Mouse (Mus musculus): ENCODE data around the gene Ghrl.
"Not testable (repeated sequence)": the region's sequence is repeated elsewhere in the genome, so short reads cannot be mapped to it uniquely, and the experiment has no call there.

Gene Ghrl

DNA sequence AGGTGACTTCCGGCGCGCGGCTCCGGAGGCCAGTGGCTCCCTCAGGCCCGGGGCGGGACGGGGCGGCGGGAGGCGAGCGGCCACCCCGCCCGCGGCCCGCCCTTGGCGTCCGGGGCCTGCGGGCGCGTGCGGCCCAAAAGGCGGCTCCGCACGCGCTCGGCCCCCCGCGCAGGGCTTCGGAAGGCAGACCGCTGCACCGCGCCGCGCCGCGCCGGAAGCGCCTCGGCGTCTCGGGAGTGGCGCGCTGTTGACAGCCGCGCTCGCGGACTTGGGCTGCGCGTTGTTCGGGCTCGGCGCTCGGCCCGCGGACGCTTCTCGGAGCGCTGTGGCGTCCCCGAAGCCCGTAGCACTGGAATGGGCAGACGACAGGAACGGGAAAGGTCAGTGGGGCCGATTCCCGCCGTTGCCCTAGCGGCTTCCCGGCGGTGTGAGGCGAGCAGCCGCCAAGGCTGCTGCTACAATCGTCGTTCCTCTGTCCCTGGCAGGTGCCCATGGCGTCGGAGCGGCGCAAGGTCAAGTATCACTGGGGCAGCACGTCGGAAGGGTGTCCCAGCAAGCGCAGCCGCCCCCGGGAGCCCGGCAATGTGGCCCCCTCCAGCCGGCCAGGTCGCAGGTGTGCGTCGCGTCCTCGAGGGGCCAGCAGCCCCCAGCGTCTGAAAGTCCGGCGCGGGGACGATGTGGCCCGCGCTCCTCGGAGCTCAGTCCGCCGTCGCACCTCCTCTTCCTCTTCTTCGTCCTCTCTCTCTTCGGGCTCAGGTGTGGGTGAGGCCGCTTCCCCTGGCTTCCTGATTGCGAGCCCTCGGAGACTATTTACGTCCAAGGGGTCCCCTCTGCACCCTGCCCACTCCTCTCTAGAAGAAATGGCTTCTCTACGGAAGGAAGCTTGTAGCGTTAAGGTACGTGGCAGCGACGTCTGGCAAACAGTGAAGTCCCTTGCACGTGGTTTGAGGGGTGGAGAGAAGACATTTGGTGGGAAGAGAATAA lies 22.2 kb downstream of the Ghrl start:
- peak; percentile 22 to 28 for DNase-seq (ENCODE audit: low read depth in 2 of 2, low spot score in 2 of 2)

DNA sequence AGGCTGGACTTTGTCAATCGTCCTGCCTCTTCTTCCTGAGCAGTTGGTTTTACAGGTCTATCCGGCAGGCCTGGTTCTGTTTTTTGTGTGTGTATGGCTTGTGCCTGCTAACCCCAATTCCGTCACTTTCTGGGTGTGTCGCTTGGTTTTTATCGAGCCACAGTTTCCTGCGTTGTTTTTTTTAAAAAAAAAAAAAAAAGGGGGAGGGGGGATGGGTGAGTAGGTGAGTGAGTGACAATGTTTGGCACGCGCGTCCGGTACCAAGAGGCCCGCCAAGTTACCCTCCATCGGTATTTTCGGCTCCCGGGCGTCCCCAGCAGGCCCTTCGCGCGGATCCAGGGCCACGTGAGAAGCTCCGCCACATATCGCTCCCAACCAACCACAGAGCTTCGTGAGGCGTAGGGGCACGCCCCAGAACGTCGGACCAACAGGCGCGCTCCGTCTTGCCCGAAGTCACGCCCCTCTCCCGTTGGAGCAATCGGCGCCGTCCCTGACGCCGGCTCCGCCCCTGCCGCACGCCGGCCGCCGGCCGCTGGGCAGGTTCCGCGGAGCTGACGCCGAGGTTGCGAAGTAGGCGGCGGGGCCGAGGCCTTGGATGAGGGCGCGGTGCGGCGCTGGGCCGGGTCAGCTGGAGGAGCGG lies 23.0 kb downstream of the Ghrl start, which contains the start of gene Tatdn2:
Gene Tatdn2 (plus strand): TSS at position 469 of the 640 bp plus-strand sequence.
- peak; percentile 95 to 98 for DNase-seq (ENCODE audit: low read depth in 2 of 2, low spot score in 2 of 2)

DNA sequence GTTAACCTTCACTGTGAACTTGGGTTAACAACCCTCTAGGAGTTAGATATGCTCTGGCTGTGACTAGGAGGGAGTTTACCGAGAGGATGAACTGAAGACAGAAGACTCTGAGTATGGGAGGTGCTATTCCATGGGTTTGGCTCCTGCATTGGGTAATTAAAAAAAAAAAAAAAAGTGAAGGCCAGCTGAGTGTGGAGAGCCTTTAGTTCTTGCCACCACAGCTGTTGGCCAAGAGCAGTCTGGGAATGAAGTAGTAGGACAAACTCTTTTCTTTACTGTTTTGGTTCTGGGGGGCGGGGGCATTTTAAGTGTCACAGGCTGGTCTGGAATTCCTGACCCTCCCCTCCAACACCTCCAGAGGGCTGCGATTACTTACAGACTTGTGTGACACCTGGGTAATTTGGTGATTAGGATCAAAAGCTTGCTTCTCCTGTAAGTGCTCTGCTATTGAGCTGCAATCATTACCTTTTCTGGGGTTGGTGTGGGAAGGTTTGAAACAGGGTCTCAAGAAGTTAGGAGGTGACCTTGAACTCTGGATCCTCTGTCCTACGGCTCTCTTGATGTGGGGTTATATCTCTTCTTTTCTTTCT lies 23.8 kb downstream of the Ghrl start:
- no peak for DNase-seq (ENCODE audit: low read depth in 2 of 2, low spot score in 2 of 2)

DNA sequence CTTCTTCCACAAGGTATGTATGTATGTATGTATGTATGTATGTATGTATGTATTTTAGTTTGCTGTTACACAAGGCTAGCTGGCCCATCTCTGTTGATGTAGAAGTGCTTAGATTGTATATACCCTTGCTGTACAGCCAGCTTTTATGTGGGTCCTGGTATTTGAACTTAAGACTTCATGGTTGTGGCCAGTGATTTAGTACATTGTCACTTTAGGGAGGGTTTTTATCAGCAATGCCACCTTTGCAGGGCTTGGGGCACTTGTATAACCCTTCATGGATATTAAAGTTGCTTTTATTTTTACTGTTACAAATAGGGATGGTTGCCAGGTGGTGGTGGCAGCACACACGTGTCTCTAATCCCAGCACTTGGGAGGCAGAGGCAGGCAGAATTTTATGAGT lies 24.5 kb downstream of the Ghrl start:
- no peak for DNase-seq (ENCODE audit: low read depth in 2 of 2, low spot score in 2 of 2)

DNA sequence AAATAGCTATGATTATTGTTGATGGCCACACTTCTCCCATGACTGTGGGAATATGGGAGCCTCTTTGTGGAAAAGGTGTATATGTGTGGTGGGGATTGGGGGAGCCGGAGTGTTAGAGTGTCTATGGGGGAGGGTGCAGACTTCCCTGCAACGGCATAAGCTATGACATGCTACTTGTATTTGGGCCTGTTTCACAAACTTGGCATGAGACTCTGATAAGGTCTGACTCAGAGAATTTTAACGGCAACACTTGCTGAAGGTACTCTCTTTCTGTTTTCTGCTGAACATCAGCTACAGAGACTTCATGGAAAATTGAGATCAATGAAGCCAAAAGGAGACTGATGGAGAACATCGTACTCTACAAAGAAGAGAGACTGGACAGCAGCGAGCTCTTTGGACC lies 26.3 kb downstream of the Ghrl start:
- DNase-seq (ENCODE audit: low read depth in 2 of 2, low spot score in 2 of 2), result no peak

DNA sequence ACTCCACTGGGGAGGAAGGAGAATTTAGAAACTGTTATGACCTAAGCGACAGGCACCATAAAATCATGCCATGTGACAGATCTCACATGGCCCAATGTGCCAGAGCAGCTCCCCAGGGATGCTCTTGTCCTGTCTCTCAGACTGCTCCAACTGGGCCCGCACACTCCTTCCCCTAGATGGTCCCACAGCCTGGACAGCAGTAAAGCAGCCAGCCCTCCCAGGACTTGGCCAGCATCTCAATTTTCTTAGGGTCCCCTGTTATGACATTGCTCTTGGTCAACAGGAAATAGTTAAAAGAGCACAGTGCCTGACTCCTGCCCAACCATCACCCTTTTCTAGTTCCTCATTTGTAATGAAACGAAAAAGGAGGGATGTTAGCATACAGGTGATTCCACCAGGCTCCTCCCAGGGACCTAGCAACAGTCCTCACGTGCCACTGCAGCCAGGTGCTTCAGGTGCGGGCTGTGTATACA lies 27.0 kb downstream of the Ghrl start:
- no peak for DNase-seq (ENCODE audit: low read depth in 2 of 2, low spot score in 2 of 2)

DNA sequence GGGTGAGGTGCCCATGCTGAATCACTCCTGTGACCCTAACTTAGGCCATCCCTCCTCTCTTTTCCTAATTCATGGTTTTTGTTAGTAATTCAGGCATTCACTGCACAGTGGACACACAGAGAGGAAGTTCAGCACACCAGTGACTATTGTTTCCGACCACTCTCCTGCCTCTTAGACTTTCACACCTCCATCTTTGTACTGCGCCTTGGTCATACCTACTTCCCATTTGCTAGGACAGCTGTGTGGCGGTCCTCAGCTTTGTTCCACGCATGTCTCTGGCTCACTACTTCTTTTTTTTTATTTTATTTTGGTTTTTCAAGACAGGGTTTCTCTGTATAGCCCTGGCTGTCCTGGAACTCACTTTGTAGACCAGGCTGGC lies 28.6 kb downstream of the Ghrl start:
- no peak for DNase-seq (ENCODE audit: low read depth in 2 of 2, low spot score in 2 of 2)

DNA sequence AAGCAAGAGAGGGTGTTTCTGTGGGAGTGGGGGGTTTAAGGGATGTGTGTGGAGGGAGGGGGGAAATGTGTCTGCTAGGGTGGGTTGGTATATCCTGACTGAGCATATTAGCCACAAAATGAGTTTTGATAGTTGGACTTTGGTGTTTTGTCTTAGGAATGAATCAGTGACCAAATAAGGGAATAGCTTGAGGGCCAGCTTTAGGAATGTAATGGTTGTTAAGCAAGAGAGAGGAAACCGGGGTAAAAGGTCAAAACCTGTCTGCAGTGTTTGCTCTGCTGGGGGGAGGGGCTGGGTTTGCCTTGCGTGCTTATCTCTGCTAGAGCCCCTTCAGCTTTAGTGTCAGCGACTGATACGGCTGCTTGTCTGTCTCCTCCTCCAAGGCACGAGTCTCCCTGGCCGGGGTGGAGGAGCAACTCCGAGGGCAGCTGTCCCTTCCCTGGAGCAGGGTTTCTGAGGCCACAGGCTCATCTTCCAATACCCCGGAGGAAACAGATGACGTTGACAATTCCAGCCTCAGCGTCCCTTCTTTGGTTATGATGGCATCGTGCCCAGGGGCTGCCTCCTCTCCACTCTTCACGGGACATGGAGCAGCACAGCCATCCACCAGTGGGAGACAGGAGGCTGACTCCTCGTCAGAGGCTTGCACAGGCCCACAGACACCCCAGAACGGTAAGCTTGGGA lies 29.1 kb downstream of the Ghrl start:
- no peak for DNase-seq (ENCODE audit: low read depth in 2 of 2, low spot score in 2 of 2)

DNA sequence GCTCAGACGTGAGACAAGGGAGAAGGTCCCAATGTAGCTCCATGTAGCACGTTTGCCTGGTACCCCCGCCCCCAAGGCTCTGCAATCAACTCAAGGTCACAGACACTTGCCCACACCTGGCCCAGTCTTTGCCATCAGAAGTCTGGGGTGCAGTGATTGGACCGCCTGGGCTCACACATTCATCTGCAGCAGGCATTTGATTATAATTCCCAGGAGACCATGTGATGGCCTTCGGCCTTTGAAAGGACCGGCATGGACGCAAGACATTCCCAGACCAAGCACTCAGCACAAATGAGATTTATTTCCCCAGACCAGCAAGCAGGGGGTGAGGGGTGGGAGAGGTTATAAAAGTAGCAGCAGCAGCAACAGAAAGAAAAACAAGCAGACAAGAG lies 29.7 kb downstream of the Ghrl start:
- no peak for DNase-seq (ENCODE audit: low read depth in 2 of 2, low spot score in 2 of 2)

DNA sequence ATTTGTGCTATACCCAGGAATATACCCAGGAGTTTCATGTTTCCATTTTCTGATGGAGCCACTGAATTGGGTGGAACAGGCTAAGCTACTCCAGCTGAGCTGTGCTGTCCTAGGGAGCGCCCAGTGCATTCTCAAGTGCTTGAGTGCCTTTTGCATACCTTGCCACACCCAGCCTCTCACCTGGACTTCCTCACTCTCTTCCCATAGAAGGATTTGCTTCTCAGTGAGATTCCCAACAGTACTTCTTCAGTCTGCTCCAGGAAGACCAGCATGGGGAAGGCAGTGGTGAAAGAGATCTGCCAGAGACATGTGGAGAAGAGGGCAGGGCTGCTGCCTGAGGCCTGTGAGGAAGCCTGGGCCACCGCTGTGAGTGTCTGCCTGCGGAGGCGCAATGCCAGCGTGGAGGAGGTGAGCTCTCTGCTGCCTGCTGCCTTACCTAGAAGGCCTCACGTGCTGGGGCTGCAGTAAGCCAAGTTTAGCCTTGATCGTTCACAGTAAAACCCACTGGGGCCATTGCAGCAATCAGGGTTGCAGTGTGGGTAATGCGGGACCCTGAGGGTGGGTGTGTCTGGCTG lies 33.0 kb downstream of the Ghrl start:
- no peak for DNase-seq (ENCODE audit: low read depth in 2 of 2, low spot score in 2 of 2)

DNA sequence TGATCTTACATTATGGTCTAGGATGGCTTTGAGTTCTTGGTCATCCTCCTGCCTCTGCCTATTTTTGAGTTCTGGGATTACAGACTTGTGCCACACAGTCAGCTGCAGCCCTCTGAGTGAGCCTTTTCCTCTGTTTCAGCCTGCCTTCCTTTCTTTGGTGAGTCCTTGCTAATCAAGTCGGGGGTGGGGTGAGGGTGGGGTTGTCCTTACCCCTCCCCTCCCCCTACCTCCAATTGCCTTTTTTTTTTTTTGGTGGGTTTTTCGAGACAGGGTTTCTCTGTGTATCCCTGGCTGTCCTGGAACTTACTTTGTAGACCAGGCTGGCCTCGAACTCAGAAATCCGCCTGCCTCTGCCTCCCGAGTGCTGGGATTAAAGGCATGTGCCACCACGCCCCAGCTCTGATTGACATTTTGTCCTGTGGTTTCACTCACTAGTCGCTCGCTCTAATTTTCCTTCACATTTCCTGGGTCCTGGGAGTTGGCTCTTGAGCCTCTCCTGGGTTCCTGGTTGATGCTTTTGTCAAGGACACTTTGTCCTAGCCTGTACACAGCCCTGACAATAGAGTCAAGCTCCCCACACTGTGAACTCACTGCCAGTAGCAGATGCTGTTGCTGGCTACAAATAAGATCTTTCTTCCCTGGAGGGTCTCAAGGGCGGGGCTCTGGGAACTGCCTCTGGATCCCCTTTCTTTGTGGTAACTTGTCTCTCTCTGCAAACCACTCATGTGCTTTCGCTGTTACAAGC lies 36.4 kb downstream of the Ghrl start:
- DNase-seq (ENCODE audit: low read depth in 2 of 2, low spot score in 2 of 2), result no peak

DNA sequence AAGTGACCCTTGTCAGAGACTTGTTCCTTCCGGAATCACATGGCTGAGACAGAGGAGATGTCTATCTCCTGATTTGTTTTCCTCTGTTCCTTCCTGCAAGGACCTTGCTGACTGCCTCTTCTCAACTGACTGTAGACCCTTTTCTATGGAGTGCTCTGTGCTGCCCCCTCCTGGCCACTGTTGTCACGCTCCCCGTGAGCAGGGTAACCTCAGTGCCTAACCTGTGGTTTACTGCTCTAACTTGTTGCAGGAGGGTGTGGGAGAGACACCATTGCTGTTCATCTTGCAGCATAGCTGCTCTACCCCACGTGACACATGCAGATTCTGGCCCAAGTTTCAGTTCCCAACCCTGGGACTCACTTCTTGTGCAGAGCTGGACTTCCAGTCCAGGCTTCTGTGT lies 38.4 kb downstream of the Ghrl start:
- DNase-seq (ENCODE audit: low read depth in 2 of 2, low spot score in 2 of 2), result peak; percentile 91 to 94

DNA sequence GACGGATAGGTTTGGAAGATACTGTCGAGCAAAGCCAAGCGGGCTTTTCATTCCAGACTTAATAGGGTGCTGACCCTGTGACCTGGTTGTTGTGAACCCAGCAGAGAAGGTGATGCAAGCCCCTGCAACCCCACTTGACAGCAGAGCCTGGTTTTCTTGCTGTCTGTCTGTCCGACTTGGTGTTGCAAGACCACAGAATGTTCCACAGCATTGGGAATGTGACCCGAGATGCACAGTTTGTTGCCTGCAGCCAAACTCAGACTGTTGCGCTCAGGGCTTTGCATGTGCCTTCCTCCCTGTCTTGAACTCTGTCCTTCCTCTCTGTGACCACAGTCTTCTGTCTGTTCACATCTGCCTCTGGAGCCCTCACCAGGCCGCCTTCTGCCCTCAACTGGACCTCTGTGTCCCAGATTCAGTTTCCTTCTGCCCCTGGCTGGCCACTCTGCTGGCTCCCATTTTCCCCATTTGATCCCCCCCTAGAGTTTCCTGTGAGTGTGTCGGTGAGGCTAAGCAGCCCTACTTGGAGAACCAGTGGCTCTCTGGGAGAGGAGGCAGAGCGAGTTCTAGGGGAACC lies 39.6 kb downstream of the Ghrl start:
- DNase-seq (ENCODE audit: low read depth in 2 of 2, low spot score in 2 of 2), result no peak

DNA sequence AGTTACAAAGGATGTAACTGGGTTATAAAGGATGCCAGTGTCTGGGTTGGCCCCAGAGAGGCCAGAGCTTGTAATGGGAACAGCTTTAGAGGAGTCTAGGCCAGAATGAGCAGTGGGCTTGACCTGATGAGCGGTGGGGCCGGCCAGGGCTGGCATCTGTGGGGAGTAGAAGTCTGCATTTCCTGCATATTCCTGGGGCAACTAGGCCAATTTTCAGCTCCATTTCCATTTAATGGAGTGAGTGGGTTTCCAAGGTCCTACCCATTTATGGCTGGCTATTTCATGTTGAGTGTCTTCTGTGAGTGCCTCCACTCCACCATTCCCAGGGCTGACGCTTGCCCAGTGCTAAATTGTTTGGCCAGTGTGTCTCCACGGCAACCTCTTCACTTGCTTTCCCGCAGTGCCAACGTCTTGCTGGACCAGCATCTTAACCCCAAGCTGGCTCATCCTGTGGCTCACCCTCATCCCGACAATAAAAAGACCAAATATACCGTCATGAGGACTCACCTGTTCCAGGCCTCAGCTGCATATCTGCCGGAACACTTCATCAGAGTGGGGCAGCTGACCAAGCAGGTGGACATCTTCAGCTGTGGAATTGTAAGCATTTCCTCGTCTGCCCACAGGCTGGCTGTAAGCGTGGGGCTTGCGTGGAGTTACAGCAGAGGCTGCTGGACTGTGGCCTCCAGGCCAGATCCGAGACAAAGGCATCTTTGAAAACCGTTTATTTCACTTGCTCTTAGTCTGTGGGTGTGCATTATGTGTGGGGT lies 41.3 kb downstream of the Ghrl start:
- DNase-seq (ENCODE audit: low read depth in 2 of 2, low spot score in 2 of 2), result no peak

DNA sequence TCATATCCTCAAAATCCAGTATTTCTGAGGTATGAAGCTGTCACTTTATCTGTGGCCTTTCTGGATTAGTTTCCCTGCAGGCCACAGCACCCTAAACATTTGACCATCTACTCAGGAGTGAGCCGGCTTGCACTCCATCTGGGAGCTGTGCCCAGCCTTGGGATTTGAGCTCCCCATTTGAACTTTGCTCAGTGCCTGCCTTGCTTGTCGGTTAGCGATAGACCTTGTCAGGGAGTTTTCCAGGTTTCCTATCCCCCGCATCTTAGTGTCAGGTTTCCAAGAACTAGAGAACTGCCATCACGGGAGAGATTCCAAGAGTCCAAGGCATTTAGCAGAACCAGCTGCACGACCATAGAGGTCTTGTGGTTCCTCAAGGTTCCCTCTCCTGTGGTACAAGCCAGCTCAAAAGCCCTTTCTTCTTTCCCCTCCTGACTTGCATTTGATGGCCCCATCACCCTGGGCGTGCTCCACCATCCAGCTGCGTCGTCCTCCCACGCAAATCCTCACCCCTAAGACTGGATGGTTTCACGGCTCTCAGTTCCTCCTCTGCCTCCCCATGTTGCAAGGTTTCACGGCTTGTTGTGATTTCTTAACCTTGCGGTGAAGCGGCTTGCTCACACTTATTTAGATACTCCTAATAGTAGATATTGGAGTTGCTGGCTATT lies 42.5 kb downstream of the Ghrl start:
- DNase-seq (ENCODE audit: low read depth in 2 of 2, low spot score in 2 of 2), result no peak

DNA sequence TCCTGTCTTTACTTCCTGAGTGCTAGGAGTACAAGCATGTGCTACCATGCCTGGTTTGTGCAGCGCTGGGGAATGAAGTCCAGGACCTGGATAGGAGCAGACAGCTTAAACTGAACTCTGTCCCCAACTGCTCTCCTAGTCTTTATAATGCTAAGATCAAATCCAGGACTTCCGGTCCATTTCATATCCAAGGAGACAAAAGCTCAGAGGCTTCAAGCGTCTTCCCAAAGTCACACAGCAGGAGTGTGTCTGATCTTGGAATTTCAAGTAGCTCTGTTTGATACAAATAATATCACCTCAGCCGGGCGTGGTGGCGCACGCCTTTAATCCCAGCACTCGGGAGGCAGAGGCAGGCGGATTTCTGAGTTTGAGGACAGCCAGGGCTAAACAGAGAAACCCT lies 43.7 kb downstream of the Ghrl start:
- no peak for DNase-seq (ENCODE audit: low read depth in 2 of 2, low spot score in 2 of 2)

DNA sequence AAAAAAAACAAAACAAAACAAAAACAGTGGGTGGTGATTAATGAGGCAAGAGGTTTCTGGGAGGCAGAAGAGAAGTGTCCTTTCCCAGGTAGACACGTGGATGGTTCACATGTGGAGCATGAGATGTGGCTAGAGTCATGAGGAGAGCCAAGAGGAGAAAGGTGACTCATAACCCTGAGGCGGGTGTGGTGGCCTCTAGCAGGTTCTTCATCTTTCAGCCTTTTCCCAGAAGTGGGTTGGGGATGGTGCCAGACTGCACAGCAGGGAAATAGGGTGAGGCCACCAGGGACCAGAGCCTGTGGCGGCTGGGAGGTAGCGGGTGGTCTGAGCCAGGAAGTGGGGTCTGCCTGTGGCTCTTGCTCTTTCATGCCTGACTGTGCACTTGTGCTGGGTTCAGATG lies 44.4 kb downstream of the Ghrl start:
- DNase-seq (ENCODE audit: low read depth in 2 of 2, low spot score in 2 of 2), result no peak

DNA sequence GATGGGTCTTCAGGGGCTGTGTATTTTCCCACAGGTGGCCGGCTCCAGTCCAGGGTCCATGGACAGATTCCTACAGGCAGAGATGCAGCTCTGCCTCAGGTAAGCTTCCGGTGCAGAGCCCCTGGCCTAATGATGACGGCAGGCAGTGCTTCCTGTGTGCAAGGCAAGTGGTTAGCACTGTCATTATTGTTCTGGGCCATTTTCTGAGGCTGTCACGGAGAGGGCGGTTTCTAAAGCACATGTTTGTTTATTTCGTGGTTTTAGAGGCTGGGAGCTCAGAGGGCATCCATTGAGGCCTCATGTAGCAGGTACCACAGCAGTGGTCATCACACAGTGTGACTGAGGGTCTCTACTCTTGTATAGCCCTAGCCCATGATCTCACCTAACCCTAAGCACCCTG lies 46.7 kb downstream of the Ghrl start:
- no peak for DNase-seq (ENCODE audit: low read depth in 2 of 2, low spot score in 2 of 2)

DNA sequence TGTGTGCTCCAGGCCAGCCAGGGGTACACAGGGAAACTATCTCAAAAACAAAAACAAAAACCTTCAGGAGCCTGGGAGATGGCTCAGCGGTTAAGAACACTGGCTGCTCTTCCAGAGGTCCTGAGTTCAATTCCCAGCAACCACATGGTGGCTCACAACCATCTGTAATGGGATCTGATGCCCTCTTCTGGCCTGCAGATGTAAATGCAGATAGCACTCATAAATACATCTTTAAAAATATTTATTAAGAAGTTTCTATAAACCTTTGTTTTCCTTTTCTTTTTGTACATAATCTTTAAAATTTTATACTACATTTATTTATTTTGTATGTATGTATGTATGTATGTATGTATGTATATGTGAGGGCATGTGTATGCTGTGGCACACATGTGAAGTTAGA lies 47.7 kb downstream of the Ghrl start:
- not testable (repeated sequence) for DNase-seq (ENCODE audit: low read depth in 2 of 2, low spot score in 2 of 2)

Measured in CD8-positive naive resting alpha-beta T cell, adult 2 months (primary cell).